Mouse (Mus musculus) small intestine, adult 2 months (tissue): ENCODE data around the gene Ifna6.
"Not testable (repeated sequence)": the region's sequence is repeated elsewhere in the genome, so short reads cannot be mapped to it uniquely, and the experiment has no call there.

Source experiments
- CTCF ChIP-seq: fragments of 200-500 bp; IDR thresholded peaks from 2 replicates; pipeline ENCODE4 v1.5.1; 2012; ENCODE audit warnings: low read depth, mild to moderate bottlenecking, control low read depth, inconsistent platforms, low read length, moderate library complexity, mixed read lengths; ENCODE audit not compliant: insufficient replicate concordance, insufficient read length; ENCODE audit errors: extremely low read depth
- POLR2A ChIP-seq: fragments of 200-500 bp; IDR thresholded peaks from 2 replicates; pipeline ENCODE4 v1.6.1; 2012; ENCODE audit warnings: low read depth, mild to moderate bottlenecking, control low read depth, inconsistent platforms, low read length, moderate library complexity

DNA sequence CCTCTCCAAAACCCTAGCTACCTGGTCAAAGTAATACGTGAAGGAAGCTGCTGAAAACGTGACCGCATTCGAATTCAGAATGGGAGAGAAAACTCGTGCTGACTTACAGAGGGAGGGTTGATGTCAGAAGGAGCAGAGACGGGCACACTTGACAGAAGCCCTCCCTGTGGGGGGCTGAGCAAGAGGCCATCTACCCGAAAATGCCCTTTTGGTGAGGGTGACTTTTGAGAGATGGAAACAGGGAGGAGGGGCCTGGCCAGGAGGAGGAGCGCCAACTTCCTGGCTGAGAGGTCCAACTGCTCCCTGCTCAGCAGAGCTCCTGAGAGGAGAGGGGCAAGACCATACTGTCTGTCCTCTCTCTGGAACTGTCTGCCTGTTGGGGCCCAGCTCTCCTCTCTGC, 22.0 kb upstream of the Ifna6 start, which contains the start of gene Gm13288:
- not testable (repeated sequence) for TF ChIP-seq CTCF, POLR2A
